Mouse (Mus musculus) stomach, embryonic 14.5 days (tissue): ENCODE measurements around the gene Cdk15. TPM values are rescaled to one million over a fixed set of nuclear protein-coding genes. Genes with fewer than 3 reads are reported as not detected.

ENCODE experiments used
- ATAC-seq: fragments of 200-750 bp; cut with Nextera tagmentation; 2 replicates; pipeline ENCODE4 v1.8.0; 2017; ENCODE audit warnings: low read depth, moderate TSS enrichment; ENCODE audit not compliant: insufficient number of reproducible peaks, insufficient read depth, low FRiP score
- H3K27ac ChIP-seq: fragments of 300-500 bp; sonication (generic); 2 replicates; pipeline ENCODE4 v1.5.1; 2014; ENCODE audit warnings: mild to moderate bottlenecking, low read length, moderate library complexity, mixed read lengths
- H3K27me3 ChIP-seq: fragments of 300-500 bp; sonication (generic); 2 replicates; pipeline ENCODE4 v1.6.1; 2014; ENCODE audit warnings: low read length, control low read depth, mixed read lengths; ENCODE audit not compliant: control insufficient read depth, insufficient read depth
- H3K36me3 ChIP-seq: fragments of 300-500 bp; sonication (generic); 2 replicates; pipeline ENCODE4 v1.6.1; 2014; ENCODE audit warnings: mild to moderate bottlenecking, control low read depth, low read length, moderate library complexity, mixed read lengths; ENCODE audit not compliant: control insufficient read depth, insufficient read depth
- H3K4me1 ChIP-seq: fragments of 300-500 bp; sonication (generic); 2 replicates; pipeline ENCODE4 v1.6.1; 2014; ENCODE audit warnings: low read length, control low read depth, mixed read lengths; ENCODE audit not compliant: control insufficient read depth, insufficient read depth
- H3K4me2 ChIP-seq: fragments of 300-500 bp; sonication (generic); replicated peaks from 2 replicates; pipeline ENCODE4 v1.6.1; 2014; ENCODE audit warnings: low read depth, low read length, control low read depth
- H3K4me3 ChIP-seq: fragments of 300-500 bp; sonication (generic); 2 replicates; pipeline ENCODE4 v1.5.1; 2014; ENCODE audit warnings: low read depth, low read length, control low read depth
- H3K9ac ChIP-seq: fragments of 300-500 bp; sonication (generic); replicated peaks from 2 replicates; pipeline ENCODE4 v1.6.1; 2014; ENCODE audit warnings: low read depth, mild to moderate bottlenecking, control low read depth, low read length, moderate library complexity, mixed read lengths
- H3K9me3 ChIP-seq: fragments of 300-500 bp; sonication (generic); 2 replicates; pipeline ENCODE4 v1.6.1; 2016; ENCODE audit warnings: low read depth, low read length, control low read depth; ENCODE audit not compliant: control insufficient read depth
- WGBS: fragments of 180-500 bp; shearing (Covaris S2); extraction: QIAGEN DNeasy Blood & Tissue Kit; methylation state at CpG from one replicate; pipeline ENCODE4 v1.1.7; 2014; 5-methylcytosine and 5-hydroxymethylcytosine counted together
- polyA plus RNA-seq: library from polyadenylated mRNA; unstranded; fragments of >200 nt; fragmentation: Nextera tagmentation; extraction: Ambion mirVana; gene quantifications from 2 replicates; pipeline ENCODE4 v1.2.1, GENCODE M21; 2014

Gene Cdk15
- polyA plus RNA-seq, 1 experiment from 2014 or later, result not detected

DNA sequence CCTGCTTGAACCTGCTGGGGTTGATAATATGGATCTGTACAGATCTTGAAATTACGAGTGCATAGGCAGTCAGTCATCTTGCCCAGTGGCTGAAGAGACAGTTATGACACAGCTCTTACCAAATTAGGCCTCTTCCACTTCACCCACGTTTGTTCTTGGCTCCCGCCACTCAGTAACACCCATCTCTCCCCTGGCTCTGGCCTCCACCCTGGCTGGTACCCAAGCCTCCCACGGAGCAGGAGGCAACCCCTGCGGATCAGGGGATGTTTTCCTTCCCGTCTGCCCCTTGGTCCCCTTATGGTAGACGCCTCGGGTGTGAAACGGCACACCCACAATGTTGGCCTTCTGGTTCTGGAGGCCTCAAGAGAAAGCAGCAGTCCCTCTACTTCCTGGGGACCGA is 124.2 kb downstream of the Cdk15 start:
- Histone ChIP-seq H3K9me3 (no peaks in the 10 kb centered on the region), H3K9ac (no peak overlapping the region), H3K36me3 (no peaks in the 10 kb centered on the region), H3K4me2 (no peak overlapping the region), H3K4me3 (no peak overlapping the region), H3K4me1 (0 out of 2 replicates have a peak, but pooled peaks cover 3% of the 10 kb centered on the region), H3K27ac (no peak overlapping the region), H3K27me3 (no peaks in the 10 kb centered on the region)
- WGBS, result 58% methylated on average over 10 of the region's 10 CpGs
- ATAC-seq, result no peak

DNA sequence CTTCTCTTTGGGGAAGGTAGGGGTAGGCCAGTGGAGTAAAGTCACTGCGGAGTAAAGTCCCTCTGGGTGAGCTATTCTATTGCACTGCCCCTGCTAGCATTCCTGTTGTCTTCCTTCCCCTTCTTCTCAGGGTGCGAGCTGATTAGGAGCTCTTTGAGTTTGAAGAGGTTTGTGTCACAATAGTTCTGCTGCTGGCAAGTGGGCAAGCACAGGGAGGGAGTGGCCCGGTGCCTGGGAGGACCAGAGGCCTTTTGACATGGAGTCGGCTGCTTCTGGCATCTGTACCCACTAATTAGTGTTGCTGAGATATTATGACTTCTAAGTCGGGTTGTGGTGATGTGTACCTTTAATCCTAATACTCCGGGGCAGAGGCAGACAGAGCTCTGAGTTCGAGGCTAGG is 124.8 kb downstream of the Cdk15 start:
- ATAC-seq, result no peak

DNA sequence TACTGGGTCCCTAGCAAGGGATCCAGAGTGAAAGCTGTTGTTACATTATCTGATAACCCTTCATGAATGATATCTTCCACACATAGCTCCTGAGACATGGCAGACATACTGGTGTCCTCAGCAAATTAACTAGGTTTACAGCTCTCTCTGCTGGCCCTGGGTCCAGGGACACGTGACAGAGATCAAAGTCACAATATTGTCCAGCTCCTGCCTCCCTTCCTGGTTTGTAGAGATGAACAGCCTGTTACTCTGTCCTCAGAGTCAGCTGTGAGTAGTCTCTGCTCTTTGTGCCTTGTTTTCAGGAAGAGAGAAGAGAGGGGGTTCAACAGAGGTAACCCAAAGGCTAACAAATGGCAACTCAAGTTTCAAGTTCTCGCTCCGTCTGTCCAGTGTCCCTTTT is 125.8 kb downstream of the Cdk15 start:
- WGBS, result 93% methylated on average over 3 of the region's 3 CpGs

More for the DNA sequence above, 124.8 kb downstream of the Cdk15 start:
- Histone ChIP-seq H3K27me3 (no peaks in the 10 kb centered on the region), H3K9ac (no peak overlapping the region), H3K4me1 (0 out of 2 replicates have a peak, but pooled peaks cover 2% of the 10 kb centered on the region), H3K36me3 (no peaks in the 10 kb centered on the region), H3K9me3 (no peaks in the 10 kb centered on the region), H3K4me3 (no peak overlapping the region), H3K27ac (no peak overlapping the region), H3K4me2 (no peak overlapping the region)
- 79% methylated on average over 7 of the region's 7 CpGs for WGBS

DNA sequence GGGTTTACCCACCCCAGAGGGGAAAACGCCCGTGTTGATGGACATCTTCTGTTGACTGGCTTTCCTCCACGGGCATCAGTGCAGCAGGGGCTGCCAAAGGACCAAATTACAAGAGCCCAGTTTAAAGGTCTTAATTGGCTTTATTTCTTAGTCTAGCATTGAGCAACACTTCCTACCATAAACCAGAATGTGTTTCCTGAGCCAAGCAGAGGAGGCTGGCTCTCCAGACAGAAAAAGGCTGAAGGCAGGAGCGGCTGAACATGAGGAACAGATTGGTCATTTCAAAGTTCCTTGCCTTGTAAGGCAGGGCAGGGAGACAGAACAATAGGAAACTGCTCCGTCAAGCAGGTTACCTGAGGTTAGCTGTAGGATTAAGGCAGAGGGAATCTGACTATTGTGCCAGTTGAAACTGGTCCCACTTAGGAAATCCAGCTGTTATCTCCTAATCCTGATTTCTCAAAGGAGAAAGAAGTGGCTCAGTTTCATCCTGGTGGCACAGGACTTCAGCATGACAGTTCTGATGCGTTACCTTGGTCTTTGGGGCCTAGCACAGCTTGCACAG is 126.4 kb downstream of the Cdk15 start:
- 62% methylated on average over 6 of the region's 6 CpGs for WGBS
- H3K27me3 ChIP-seq, result no peaks in the 10 kb centered on the region
- no peak for ATAC-seq
- no peaks in the 10 kb centered on the region for H3K4me1 ChIP-seq
- no peak overlapping the region for H3K4me2 ChIP-seq
- no peaks in the 10 kb centered on the region for H3K9me3 ChIP-seq
- no peak overlapping the region for H3K4me3 ChIP-seq
- H3K27ac ChIP-seq, result no peak overlapping the region
- no peak overlapping the region for H3K9ac ChIP-seq
- no peaks in the 10 kb centered on the region for H3K36me3 ChIP-seq

More for the DNA sequence above, 125.8 kb downstream of the Cdk15 start:
- no peaks in the 10 kb centered on the region for H3K36me3 ChIP-seq
- H3K4me1 ChIP-seq, result no peaks in the 10 kb centered on the region
- ATAC-seq, result no peak
- H3K4me2 ChIP-seq, result no peak overlapping the region
- H3K27me3 ChIP-seq, result no peaks in the 10 kb centered on the region
- H3K9ac ChIP-seq, result no peak overlapping the region
- no peak overlapping the region for H3K4me3 ChIP-seq
- H3K27ac ChIP-seq, result no peak overlapping the region
- no peaks in the 10 kb centered on the region for H3K9me3 ChIP-seq

DNA sequence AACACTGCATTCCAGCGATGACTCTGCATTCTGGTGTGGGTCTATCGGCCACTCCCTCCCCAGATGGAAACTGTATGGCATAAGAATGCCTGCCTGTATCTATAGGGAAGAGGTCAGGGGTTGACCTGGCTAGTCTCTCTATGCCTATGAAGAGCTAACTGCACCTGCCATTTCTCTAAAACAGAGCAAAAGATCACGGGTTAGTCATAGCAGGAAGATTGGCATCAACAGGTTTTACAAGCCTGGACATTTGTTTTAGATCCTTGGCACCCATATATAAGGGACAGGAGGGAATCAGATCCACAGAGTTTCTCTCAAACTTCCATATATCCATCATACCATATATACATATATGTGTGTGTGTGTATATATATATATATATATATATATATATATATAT is 127.7 kb downstream of the Cdk15 start:
- no peak for ATAC-seq
- Histone ChIP-seq H3K4me1 (no peaks in the 10 kb centered on the region), H3K4me3 (no peak overlapping the region), H3K4me2 (no peak overlapping the region), H3K9me3 (no peaks in the 10 kb centered on the region), H3K36me3 (no peaks in the 10 kb centered on the region), H3K9ac (no peak overlapping the region), H3K27ac (no peak overlapping the region), H3K27me3 (no peaks in the 10 kb centered on the region)
- WGBS, result 85% methylated on average over 3 of the region's 3 CpGs

DNA sequence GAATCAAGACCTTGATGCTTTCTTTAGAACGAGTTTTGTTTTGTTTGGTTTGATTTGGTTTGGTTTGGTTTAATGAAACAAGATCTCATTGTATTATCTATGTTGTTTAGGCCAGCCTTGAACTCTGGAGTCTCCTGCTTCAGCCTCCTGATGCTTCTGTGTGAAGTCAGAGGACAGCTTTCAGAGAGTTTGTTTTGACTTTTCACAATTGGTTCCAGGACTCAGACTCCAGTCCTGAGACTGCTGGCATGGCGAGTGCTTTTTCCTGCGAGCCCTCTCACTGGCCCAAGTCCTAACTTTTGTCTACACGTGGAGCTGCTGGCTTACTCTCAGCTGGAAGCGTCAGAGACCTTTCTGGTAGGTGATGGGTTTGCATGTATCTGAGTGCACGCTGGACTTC is 128.9 kb downstream of the Cdk15 start:
- 78% methylated on average over 6 of the region's 6 CpGs for WGBS

DNA sequence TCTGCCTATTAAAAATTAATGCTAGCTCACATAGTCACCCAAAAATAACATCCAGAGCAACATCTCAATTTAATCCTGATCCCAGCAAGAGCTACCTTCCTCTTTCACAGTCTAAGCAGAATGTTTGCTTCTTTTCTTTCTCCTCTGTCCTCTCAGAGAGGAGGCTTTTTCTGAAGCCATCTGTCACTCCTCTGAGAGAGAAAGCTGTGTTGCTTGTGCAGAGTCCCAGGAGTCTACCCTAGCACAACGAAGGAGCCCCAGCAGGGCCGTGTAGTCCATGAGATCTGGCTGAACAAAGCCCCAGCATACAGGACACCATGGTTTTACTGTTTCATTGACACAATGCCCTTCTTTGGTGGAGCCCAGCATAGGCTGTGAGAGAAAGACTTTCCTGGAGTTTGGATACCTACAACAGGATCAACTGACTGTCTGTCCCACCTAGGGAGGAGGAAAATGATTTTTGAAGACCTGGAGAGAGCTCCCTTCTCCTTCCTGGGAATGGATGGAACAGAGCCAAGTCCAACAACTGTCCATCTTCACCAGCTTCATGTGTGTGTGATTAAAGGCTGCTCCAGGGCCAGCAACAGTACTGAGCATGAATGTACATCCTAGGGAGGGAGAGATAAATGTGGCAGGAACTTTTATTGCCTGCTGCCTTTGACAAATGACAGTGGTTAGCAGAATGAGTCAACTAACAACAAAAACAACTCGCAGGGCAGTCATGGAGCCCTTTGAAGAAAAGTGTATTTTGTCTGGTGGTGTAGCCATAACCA is 131.0 kb downstream of the Cdk15 start:
- H3K27ac ChIP-seq, result no peak overlapping the region

More for the DNA sequence above, 128.9 kb downstream of the Cdk15 start:
- H3K4me2 ChIP-seq, result no peak overlapping the region
- H3K9ac ChIP-seq, result no peak overlapping the region
- ATAC-seq, result no peak
- H3K9me3 ChIP-seq, result no peaks in the 10 kb centered on the region
- H3K4me1 ChIP-seq, result no peaks in the 10 kb centered on the region
- H3K27me3 ChIP-seq, result no peaks in the 10 kb centered on the region
- H3K36me3 ChIP-seq, result no peaks in the 10 kb centered on the region
- H3K4me3 ChIP-seq, result no peak overlapping the region
- no peak overlapping the region for H3K27ac ChIP-seq

DNA sequence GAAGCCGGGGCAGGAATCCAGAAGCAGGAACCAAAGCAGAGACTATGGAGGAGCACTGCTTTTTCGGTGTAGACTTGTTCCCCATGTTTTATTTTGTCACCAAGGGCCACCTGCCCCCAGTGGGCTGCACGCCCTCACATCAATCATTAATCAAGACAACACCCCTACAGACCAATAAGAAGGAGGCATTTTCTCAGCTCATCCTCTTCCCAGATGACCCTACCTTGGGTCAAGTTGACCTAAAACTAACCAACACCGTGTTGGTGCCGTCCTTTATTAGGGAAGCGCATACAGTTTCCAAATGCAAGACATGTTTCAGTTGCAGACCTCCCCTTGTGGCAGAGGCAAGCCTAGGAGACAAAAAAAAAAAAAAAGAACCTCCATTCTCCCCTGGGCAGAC is 132.5 kb downstream of the Cdk15 start:
- ATAC-seq, result no peak
- no peak overlapping the region for H3K4me3 ChIP-seq
- H3K36me3 ChIP-seq, result no peaks in the 10 kb centered on the region
- no peak overlapping the region for H3K27ac ChIP-seq
- 81% methylated on average over 6 of the region's 6 CpGs for WGBS
- H3K4me1 ChIP-seq, result no peaks in the 10 kb centered on the region
- H3K27me3 ChIP-seq, result no peaks in the 10 kb centered on the region
- no peak overlapping the region for H3K4me2 ChIP-seq
- no peak overlapping the region for H3K9ac ChIP-seq
- no peaks in the 10 kb centered on the region for H3K9me3 ChIP-seq

More for the DNA sequence above, 131.0 kb downstream of the Cdk15 start:
- H3K27me3 ChIP-seq, result no peaks in the 10 kb centered on the region
- WGBS, result 31% methylated on average over 3 of the region's 3 CpGs
- H3K9ac ChIP-seq, result no peak overlapping the region
- no peaks in the 10 kb centered on the region for H3K4me1 ChIP-seq
- ATAC-seq, result no peak
- H3K36me3 ChIP-seq, result no peaks in the 10 kb centered on the region
- H3K4me3 ChIP-seq, result no peak overlapping the region
- no peaks in the 10 kb centered on the region for H3K9me3 ChIP-seq
- no peak overlapping the region for H3K4me2 ChIP-seq
